Mouse (Mus musculus): Measurements from ENCODE around the gene Serbp1. TPM values are rescaled to one million over a fixed set of nuclear protein-coding genes. Genes with fewer than 3 reads are reported as not detected.

Serbp1 gene
- total RNA-seq, 2 experiments from 2014 or later = 210 to 224 TPM

- DNase-seq (ENCODE audit: low spot score in 2 of 2) = no peak
These were observed 60.8 kb downstream of the Serbp1 start for GRCm38 (mm10) chr6:67298742-67299141.

GRCm38 (mm10) chr6:67300300-67300699, 62.3 kb downstream of the Serbp1 start:
- no peak for DNase-seq (ENCODE audit: low spot score in 2 of 2)

- DNase-seq (ENCODE audit: low spot score in 2 of 2) = peak in 1 of 2 experiments; percentile 37
These were observed 62.8 kb downstream of the Serbp1 start for GRCm38 (mm10) chr6:67300710-67301163.

- no peak for DNase-seq (ENCODE audit: low spot score in 2 of 2)
These were observed 63.3 kb downstream of the Serbp1 start for GRCm38 (mm10) chr6:67301230-67301629.

- DNase-seq (ENCODE audit: low spot score in 2 of 2) = no peak
These were observed 64.5 kb downstream of the Serbp1 start for GRCm38 (mm10) chr6:67302471-67302870.

- DNase-seq (ENCODE audit: low spot score in 2 of 2) = no peak
These were observed 65.2 kb downstream of the Serbp1 start for GRCm38 (mm10) chr6:67303210-67303609.

- no peak for DNase-seq (ENCODE audit: low spot score in 2 of 2)
These were observed 71.0 kb downstream of the Serbp1 start for GRCm38 (mm10) chr6:67308994-67309393.

- DNase-seq (ENCODE audit: low spot score in 2 of 2) = no peak
These were observed 71.8 kb downstream of the Serbp1 start for GRCm38 (mm10) chr6:67309752-67310151.

GRCm38 (mm10) chr6:67314697-67315096, 76.7 kb downstream of the Serbp1 start:
- no peak for DNase-seq (ENCODE audit: low spot score in 2 of 2)

GRCm38 (mm10) chr6:67317068-67317467, 79.1 kb downstream of the Serbp1 start:
- DNase-seq (ENCODE audit: low spot score in 2 of 2) = no peak

- DNase-seq (ENCODE audit: low spot score in 2 of 2) = no peak
These were observed 79.9 kb downstream of the Serbp1 start for GRCm38 (mm10) chr6:67317827-67318338.

- peak in 1 of 2 experiments; percentile 72 for DNase-seq (ENCODE audit: low spot score in 2 of 2)
These were observed 80.5 kb downstream of the Serbp1 start for GRCm38 (mm10) chr6:67318451-67318850.

- DNase-seq (ENCODE audit: low spot score in 2 of 2) = no peak
These were observed 85.8 kb downstream of the Serbp1 start for GRCm38 (mm10) chr6:67323788-67324187.

GRCm38 (mm10) chr6:67337943-67338342, 100.0 kb downstream of the Serbp1 start:
- no peak for DNase-seq (ENCODE audit: low spot score in 2 of 2)

GRCm38 (mm10) chr6:67339494-67339893, 101.5 kb downstream of the Serbp1 start:
- DNase-seq (ENCODE audit: low spot score in 2 of 2) = no peak

Other genes starting within 250 kb of the Serbp1 start
- 1 to 10 TPM; 6.3 to 8.7 TPM for gene Gadd45a, start 200.7 kb upstream of the Serbp1 start, total RNA-seq (2021)
- gene Il12rb2, start 138.0 kb downstream of the Serbp1 start, total RNA-seq (2021) = not detected